Mouse (Mus musculus) natural killer cell, adult 2 months (primary cell): Measurements from ENCODE around the gene Cdc37.

Experiments
- DNase-seq, 2 experiments: peaks; one replicate each; pipeline ENCODE4 v3.0.0; 2022; ENCODE audit warnings: low spot score in 2 of 2

The Cdc37 gene

GRCm38 (mm10) chr9:21167140-21168097 lies 17.6 kb upstream of the Cdc37 start:
- no peak for DNase-seq

DNA sequence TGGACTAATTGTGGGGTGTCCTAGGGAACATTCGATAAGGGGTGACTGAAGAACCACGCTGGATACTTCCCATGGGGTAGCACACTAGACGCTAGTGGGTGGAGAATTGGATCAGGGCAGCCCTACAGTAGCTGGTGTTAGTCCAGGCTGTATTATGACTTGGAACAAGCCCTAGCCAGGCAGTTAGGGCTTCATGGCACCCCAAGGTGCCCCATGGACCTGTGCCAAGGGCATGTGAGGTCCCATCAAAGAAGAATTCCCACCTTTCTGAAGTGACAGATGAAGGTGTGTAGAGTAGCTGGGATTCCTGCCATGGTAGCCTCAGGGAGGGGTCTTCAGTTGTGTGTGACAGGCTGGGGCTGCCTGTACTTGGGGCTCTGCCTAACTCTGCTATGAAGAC lies 16.7 kb upstream of the Cdc37 start:
- DNase-seq = no peak

GRCm38 (mm10) chr9:21165952-21166451 lies 16.2 kb upstream of the Cdc37 start:
- DNase-seq = peak; percentile 60 to 64

DNA sequence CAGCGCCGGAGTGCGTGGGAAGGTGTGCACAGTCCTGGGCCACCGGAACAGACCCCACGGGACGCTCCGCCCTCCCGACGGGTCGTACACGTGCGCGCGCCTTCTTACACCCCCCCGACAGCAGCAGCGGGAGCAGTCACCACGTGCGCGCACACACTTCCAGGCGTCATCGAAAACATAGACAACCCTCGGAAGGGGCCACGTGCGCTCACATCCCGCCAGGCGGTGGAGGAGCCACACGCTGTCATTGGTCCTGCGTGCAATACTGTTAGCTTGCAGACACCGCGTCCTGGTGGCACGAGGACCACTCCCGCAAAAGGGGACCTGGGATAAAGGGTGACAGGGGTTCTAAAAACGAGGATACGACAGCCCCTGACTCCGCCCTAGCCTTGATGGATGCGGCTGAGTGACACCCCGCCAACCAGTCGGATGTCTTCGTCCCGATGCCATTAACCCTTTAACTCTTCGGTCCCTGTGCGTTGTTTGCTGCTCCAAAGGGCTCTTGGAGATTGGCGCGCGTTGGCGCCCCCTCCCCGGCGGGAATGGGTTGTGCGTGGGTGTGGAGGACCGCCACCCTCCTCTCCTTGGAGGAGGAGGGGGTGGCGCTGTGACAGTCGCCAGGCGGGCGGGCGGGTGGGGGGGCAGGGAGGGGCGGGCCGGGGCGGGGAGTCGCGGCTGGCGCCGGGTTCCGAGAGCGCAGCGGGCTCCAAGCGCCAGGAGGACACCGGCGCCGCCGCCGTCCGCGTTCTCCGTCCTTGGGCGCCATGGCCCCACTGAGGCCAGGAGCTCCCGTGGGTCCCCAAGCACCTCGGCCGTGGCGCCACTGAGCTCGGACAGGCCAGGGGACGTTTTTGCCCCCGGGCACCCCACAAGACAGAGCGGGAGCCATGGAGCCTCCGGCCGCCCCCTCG lies 15.5 kb upstream of the Cdc37 start, which contains the start of gene Pde4a:
TSS of gene Pde4a (plus strand) at position 674 of the 911 bp plus-strand sequence.
- DNase-seq = peak; percentile 72 to 79

DNA sequence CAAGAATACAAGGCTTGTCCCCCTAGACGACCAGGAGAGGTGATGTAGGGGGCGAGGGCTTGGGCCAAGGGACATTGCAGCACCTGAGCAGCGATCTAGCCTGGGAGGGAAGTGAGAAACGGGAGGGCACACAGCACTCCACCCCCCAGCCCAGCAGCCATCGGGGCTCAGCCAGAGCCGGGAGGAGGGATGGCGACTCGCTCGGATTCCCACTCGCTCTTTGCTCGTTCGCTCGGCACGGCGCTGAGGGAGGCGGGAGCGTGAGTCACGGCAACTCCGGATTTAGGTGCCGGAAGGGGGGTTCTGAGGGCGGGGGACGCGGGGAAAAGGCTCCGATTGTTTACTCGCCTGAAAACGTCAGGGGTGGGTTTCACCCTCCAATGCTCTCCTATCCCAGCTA lies 14.3 kb upstream of the Cdc37 start:
- peak in 1 of 2 experiments; percentile 42 for DNase-seq

DNA sequence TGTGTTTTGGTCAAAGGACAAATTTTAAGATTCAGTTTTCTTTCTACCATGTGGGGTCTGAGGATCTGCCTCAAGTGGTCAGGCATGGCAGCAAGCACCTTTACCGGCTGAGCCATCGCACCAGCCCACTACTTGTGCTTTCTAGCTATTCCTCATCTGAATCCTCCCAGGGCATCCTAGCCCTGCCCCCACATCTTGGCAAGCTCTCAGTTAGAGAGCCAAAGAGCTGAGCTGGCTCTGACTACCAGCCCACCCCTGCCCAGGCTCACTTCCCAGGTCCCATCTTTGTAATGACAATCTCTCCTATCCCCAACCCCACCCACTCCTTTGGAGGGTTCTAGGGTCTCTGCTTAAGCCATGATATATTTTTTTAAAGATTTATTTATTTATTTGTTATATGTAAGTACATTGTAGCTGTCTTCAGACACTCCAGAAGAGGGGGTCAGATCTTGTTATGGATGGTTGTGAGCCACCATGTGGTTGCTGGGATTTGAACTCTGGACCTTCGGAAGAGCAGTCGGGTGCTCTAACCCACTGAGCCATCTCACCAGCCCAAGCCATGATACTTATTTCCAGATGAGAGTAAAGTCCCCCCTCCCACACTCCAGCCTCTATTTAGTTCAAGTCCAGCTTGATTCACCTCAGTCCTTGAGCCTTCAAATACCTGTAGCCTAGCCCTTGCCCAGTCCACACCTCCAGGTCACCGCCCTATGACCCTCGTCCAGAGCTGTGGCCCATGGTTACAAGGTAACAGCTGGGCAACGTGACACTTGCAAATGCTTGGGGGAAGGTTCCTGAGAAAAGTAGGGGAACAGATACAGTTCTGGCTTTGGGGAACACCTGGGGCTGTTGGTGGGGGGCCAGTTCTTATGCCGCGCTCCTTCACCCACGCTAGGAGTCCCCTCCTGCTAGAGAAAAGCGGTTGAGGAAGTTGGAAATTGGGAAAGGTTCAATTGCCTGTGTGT lies 13.6 kb upstream of the Cdc37 start:
- no peak for DNase-seq

DNA sequence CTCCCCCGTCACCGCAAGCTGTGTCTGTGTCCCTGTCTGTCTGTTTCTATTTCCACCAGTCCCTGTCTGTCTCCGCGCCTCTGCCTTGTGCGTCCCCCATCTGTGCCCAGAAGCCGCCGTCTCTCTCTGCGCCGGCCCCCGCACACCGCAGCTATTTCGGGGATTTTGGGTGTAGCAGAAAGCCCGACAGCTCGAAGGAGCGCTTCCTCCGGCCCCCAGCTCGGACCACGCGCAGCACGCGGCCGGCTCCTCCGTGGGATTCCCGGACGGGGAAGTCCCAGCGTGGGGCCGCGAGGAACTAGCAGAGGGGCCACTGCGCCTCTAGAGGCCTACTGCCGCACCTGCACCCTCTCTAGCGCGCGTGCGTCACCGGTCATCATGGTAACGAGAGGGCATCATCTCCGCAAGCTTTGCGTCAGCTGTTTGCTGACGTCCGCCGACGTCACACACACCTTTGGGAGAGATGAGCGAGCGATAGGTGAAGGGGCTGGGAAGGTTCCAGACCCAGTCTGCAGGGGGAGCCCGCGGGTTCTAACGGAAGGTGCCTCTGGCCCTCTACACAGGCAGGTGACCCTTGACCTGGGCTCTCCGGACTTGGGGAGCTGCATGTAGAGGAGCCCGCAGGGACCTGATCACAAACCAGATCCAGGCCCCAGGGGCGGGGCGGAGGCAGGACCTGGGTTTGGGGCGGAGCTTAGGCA lies 11.6 kb upstream of the Cdc37 start:
- DNase-seq = peak; percentile 99 to 100

GRCm38 (mm10) chr9:21154787-21155186 lies 5.0 kb upstream of the Cdc37 start:
- no peak for DNase-seq

DNA sequence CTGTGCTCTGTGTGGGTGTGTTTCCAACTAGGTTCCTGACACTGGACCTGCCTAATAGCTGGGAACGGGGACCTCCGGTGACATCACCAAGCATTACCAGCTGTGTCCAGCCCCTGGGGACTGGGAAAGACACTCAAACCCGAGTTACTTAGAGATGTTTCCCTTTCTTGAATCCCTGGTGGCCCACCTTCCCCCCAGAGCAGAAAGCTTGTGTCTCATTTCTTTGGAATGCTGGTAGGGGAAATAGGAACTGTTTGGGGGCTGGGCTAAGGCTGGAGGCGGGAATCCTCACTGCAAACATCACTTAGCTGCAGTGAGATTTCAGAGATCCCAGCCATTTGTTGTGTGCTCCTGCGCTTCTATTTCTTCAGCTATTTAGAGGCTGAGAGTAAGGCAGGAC lies 4.1 kb upstream of the Cdc37 start:
- DNase-seq = no peak

DNA sequence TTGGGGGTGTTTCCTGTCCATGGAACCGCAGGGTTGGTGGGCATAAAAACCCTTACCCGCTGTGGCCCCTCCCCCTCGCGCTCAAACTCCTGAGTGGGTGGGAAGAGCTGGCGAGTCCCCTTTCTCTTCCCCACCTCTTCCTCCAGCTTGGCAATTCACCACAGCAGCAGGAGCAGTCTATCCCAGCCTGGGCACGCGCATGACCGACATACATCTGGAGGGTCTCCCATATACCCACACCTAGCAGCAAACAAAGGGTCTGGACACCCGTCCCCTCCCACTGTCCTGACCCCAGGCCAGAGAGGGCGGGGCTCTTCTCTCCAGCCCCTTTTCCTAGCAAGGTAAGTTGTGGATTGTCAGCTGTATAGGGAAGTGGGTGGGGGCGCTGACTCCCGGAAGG lies 3.5 kb upstream of the Cdc37 start:
- no peak for DNase-seq

DNA sequence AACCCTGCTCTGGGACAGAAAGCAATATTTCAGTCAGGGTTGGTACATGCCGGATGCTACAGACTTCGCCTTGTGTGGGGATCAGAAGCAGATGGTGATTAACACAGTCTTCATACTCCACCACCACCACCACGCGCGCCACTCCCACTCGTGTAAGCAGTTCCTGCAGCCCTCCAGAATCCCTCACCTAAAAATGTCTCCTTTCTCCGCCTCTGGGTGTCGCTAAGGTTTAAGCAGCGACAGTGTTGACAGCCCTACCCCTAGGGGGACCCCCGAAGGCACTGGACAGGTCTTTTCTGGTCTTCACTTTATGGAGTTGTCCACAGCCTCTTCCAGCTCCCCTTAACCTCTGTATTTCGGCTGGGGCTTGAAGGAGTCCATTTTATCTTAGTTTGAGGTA lies 2.9 kb upstream of the Cdc37 start:
- DNase-seq = peak; percentile 34 to 60

- DNase-seq = no peak
Observed at GRCm38 (mm10) chr9:21149077-21149653, 617 bp downstream of the Cdc37 start.

DNA sequence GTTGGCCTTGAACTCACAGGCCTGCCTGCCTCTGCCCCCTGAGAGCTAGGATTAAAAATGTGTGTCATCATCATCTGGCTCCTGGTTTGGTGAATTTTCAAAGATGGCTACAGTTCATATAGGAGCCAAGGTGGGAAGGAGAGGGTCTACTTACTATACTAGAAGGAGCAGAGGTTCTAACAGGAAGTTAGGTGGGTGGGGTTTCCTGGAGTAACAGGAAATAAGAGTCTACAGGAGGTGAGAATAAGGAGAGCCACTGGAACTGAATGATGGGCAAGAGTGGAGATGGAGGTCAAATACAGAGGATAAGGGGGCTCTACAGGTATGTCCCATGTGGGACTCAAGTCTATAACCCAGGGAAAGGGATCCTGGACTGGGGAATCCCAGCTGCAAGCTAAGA lies 1.4 kb downstream of the Cdc37 start:
- DNase-seq = no peak

DNA sequence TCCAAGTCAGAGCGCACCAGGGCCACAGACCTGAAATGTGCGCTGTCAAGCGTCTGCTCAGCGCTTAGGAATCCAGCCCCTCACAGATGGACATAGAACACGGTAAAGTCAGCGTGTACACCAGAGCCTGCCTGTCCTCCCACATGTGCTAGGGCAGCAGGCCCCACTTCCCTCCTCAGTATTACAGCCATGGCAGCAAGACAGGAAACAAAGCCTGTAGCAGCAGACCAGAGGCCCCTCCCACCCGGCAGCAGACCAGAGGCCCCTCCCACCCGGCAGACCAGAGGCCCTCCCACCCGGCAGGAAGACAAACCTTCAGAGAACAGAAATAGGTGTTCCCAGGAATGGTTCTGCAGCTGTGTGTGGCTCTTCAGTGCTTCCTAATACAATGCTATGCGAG lies 3.1 kb downstream of the Cdc37 start:
- DNase-seq = peak; percentile 50 to 61

DNA sequence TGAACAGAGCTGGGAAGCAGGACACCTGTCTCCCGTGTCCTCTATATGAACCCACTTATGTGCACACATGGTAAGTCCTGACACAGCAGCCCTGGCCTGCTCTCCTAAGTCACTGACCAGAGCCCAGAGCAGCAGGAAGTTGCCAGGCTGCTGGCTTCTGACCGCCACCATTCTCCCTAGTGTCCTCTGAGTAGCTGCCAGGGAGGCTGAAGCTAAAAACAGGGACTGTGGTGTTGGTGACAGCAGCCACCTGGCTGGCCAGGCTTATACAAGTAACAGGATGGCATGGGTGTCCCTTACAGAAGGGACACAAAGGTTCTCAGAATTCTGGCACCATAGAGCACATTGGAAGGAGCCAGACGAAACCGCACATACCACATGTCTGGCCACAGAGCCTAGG lies 4.4 kb downstream of the Cdc37 start:
- no peak for DNase-seq

DNA sequence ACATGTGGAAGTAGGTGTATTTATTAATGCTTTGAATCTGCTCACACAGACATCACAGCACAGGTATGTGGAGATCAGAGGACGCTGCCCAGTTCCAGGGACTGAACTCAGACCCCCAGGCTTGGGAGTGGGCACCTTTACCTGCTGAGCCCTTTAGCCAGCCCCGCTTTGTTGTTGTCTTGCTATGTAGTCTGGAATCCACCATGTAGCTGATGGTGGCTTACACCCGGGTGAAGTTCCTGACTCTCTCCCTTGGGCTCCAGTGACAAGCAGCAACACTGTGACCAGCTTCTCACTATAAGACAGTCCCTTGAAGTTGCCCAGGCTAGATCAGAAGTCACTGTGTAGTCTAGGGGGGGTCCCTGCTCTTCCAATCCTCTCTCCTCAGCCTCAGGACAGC lies 5.4 kb downstream of the Cdc37 start:
- DNase-seq = no peak

DNA sequence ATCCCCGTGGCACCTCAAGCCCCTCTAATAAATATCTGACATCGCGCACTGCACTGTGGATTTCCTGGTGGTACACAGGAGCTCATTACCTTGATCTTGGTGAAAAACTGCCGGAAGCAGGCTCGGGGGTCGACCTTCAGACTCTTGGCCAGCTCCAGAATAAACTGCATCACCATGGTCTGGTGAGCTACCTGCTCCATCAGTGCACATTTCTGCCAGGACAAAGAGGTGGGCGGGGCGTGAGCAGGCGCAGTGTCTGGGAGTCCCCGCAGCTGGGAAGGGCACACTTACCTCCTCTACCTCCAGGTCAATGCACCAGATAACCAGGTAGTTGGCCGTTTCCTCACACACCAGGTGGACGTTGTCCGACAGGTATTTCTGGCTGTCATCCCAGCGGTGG lies 7.9 kb downstream of the Cdc37 start:
- no peak for DNase-seq

GRCm38 (mm10) chr9:21138386-21138785 lies 11.4 kb downstream of the Cdc37 start:
- no peak for DNase-seq

GRCm38 (mm10) chr9:21137229-21137628 lies 12.6 kb downstream of the Cdc37 start:
- DNase-seq = peak; percentile 77

GRCm38 (mm10) chr9:21136401-21136800 lies 13.4 kb downstream of the Cdc37 start:
- peak; percentile 63 to 80 for DNase-seq
